Mouse (Mus musculus) heart, postnatal 25 days (tissue): ENCODE measurements around the gene Lrrn2. TPM values are rescaled to one million over a fixed set of nuclear protein-coding genes. Genes with fewer than 3 reads are reported as not detected.

Source experiments
- DNase-seq: peaks from one replicate; pipeline ENCODE4 v3.0.0; 2022; ENCODE audit warnings: low spot score
- intact Hi-C: fragments of 180-260 bp; cut with DNase I; formaldehyde crosslinking; loops from one replicate; pipeline ENCODE4 v1.15.1; 2025
- total RNA-seq, 2 experiments: library from RNA; stranded (reverse); gene quantifications; 2 replicates each; pipeline ENCODE4 v1.2.3; 2021

Lrrn2 gene
- total RNA-seq, 2 experiments from 2014 or later, result 3.2 to 3.3 TPM

DNA sequence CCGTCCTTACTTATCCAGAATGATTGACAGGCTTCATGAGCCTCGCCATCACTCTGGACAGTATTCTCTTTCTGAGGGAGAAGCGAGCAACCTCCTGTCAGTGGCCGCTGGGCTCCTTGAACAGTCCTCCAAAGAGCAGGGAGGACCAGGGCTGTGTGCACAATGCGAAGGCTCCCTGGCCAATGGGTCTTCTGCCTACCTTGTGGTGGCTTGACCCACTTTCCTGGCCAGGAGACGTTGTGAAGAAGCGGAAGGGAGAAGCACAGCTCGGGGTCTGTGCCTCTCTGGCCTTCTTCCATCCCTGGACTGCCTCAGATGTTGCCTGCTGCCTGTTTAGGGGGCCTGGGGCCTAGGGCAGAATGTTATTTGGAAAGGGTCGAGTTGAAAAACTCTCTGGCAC is 1.8 kb downstream of the Lrrn2 start:
- DNase-seq, result no peak
- intact Hi-C loops, result no loop called here

- DNase-seq, result no peak
- intact Hi-C loops, result no loop called here
Measured at GRCm38 (mm10) chr1:132885701-132886100, 5.6 kb downstream of the Lrrn2 start.

DNA sequence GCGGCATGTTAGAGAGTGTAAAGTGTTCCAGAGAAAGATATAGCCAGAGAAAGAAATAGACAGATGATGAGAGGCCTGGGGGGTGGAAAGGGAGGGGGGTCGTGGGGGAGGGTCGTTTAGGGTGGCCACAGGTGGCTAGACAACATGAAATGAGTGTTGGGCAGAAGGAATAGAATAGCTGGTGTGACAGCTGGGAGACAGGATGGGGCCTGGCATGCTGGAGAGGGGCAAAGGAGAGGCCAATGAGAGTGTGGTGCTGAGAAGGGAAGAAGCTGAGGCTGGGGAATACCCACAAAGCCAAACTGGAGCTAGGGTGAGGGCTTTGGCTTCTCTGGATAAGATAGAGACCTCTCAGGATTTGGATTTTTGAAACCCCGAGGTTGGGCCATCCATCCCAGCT is 6.6 kb downstream of the Lrrn2 start:
- DNase-seq, result no peak
- intact Hi-C loops, result no loop called here

DNA sequence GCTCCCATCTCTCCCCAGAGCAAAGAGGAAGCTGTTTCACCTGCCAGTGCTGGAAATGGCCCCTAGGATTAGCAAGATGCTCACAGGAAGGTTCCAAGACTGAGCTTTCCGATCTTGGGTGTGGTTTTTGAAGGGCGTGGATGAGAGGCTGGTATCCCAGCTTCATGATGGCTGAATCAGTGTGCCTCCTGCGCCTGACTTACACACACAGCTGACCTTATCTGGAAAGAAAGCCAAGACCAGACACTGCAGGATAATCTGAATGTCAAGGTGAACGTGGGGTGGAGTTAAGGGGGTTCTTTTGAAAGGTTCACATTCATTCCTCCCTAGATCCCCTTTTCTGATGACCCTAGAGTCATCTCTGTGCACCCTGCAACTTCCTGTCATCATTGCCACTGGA is 8.7 kb downstream of the Lrrn2 start:
- intact Hi-C loops, result no loop called here
- DNase-seq, result no peak

DNA sequence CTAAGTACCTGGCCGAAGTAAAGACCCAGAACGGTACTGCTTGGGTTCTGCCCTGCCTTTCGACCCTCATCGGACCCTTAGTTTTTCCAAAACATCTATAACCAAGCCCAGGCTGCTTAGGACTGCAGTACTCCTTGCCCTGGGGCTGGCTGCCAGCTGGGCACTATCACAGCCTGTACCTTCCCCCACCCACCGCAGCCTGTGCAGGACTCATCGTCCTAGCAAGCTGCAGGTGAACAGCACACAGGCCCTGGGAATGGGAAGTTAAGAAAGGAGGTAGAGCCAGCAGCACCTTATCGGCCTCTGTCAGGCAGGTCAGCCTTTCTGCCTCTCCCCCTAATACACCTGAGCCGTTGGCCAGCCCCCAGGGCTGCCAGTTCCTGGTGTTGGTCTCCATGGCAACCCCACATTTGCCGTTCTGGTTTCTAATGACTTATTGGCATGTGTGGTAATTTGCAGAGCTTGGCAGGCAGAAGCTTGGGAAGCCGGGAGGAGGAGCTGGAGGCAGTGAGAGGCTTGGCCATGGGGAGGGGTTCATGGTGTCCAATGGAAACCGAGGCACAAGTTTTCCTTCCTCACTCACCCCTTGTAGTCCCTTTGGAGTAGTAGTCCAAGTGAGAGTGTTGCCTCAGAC is 10.2 kb downstream of the Lrrn2 start:
- DNase-seq, result no peak
- intact Hi-C loops, result no loop called here

DNA sequence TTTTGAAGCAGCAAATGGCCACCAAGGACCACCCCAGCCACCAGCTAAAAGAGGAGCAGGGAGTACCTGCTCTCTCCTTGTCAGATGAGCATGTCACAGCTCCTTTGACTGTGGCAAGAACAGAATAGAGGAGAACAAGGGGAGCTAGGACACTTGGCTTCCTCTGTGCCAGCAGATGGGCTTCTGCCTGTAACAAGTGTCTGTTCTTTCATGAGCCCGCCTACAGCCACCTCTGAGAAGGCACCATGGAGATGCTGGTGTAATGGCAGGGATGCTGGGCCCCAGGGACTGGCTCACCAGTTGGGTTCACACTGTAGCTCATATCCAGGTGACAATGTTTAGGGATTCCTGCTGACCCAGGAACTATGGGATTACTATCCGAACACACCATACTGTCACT is 12.0 kb downstream of the Lrrn2 start:
- intact Hi-C loops, result no loop called here
- no peak for DNase-seq

DNA sequence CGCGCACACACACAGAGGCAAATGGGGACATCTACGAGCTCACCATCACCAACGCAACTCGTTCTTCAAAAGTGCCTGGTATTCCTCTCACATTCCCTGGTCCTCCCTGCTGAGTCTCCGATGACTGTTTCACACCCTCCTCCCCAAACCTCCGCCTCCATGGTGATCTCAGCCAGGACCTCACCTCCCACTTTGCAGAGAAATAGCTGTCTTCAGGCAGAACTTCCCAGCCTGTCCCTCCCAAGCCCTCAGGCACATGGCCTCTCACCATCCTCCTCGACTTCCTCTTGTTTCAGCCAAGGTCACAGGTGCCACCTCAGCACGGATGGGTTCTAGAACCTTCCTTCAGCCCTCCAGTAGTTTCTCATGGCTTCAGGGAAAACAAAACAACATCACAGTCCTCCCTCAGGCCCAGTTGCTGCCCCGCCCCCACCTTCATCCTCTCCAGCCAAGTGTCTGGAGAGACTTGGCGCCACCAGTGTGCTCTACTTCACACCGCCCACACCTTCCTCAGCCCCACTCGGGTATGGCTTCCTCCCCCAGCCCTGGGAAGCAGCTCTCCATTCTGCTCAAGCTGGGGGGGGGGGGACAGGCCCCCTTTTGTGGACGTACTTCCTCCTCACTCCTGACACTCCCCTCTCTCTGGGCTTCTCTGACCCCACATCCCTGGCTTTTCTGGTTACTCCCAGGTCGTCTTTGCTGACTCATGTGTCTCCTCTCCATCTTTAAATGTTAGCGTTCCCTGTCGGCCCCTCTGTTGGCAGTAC is 13.4 kb downstream of the Lrrn2 start:
- peak; percentile 7 for DNase-seq
- intact Hi-C loops, result no loop called here

- DNase-seq, result no peak
- intact Hi-C loops, result no loop called here
Measured at GRCm38 (mm10) chr1:132899029-132899428, 19.0 kb downstream of the Lrrn2 start.

DNA sequence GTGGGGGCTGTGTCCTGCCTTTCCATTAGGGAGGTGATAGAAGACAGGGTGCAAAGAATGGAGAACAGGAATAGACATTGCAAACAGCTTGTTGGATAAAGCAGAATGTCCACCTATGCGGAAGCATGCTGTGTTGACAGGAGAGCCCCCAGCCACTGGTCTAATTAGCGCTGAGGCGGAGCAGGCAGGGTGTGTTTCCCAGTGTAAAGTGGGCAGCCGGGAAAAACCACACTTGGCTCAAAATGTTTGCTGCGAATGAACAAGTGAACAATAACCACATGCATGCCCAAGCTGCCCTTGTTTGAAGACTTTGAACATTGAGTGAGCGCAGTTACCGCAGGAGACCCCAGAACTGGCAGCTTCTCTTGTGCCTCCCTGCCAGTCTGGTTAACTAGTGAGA is 19.6 kb downstream of the Lrrn2 start:
- DNase-seq, result no peak
- intact Hi-C loops, result no loop called here

DNA sequence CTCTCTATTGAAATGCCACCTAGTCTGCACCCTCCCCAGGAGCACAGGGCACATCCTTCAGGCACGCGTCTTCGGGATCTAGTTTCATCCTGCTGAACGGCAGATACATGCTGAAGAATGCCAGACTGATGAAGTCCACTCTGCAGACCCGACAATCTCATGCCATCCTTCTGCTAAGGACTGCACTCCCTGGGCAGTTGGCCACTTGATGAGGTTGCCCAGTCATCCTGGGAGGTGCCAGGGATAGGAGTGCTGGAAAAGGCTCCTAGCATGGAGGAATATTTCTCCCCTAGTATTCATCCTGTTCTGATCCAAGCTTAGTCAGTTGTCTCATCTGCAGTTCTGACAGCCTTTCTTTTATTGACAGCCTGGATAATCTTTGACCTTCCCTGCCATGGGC is 20.9 kb downstream of the Lrrn2 start:
- no peak for DNase-seq
- intact Hi-C loops, result no loop called here

GRCm38 (mm10) chr1:132903519-132903918 is 23.4 kb downstream of the Lrrn2 start:
- intact Hi-C loops, result no loop called here
- DNase-seq, result no peak

DNA sequence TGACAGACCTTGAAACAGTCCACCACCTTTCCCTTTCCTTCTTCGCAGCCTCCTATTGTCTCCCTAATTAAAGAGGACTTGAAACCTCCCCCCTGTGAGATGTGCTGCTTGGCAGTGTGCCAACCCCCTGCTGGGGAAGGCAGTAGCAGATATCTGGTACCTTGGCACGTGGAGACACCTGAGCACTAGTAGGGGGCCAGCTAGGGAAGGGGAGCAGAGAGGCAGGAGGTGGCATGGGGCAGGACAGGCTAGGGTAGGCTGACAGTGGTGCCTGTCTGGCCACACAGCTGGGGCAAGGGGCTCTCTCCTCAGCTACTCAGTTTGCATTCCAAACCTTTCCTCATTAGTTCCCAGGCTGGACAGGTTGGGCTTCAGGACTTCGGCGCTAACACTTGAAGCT is 29.0 kb downstream of the Lrrn2 start:
- no peak for DNase-seq
- intact Hi-C loops, result no loop called here

DNA sequence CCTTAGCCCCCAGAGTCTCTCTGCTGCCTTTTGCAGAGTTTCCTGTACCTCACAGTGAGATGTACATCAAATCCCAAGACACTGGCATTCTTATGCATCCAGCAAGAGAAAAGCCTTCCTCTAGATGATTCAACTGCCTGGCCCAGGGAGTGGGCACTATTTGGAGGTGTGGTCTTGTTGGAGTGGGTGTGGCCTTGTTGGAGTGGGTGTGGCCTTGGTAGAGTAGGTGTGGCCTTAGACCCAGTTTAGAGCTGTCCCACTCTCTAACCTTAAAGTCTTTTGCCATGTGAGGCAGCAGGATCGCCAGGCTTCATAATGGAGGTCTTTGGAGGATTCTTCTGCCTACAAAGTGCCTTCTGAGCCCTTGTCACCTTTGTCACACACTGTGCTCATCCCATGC is 29.9 kb downstream of the Lrrn2 start:
- intact Hi-C loops, result no loop called here
- no peak for DNase-seq

DNA sequence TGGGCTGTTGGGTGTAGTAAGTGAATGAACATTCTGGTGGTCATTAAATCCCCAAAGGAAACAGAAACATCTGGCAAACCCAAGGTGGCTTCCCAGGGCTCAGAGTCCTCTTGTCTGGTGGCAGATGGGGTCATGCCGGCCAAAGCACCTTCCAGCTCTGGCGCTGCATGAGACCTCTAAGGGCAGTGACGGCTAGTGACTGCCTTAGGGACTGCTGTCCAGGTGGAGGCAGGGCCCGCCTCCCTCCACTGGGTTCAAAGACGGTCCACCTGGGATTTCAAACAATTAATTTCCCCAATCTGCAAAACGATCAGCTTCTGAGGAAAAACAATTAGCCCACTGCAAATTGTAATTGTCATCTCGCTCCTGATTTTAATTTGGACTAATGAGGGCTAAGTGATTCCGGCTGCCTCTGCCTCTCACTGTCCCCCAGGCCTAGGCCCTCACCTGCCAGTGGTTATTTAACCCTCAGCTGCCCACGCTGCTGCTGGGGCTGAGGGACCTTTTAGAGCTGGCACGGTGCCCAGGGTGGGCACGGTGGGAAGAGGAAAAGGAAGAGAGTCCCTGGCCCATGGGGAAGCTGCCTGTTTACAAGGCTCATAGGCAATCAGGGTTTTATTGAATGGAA is 30.5 kb downstream of the Lrrn2 start:
- no peak for DNase-seq
- intact Hi-C loops, result no loop called here

GRCm38 (mm10) chr1:132915849-132916493 is 35.9 kb downstream of the Lrrn2 start:
- intact Hi-C loops, result no loop called here
- DNase-seq, result no peak

DNA sequence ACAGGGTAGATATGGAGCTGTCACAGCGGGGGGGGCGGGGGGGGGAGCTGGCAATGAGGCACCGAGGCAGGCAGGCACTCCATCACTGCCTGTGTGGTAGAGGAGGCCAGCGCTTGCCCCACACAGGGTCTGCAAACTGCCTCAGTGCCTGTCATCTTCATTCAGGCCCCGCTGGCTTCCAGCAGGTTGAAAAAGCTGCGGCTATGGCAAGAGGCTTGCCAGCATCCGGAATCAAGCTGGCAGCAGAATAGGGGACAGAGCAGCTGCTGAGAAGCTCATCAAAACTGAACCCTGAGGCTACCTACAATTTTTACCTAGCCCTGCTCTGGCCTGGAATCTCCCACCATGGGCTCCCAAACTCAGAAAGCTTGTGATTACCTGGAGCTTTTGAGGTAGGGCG is 37.5 kb downstream of the Lrrn2 start:
- no peak for DNase-seq
- intact Hi-C loops, result no loop called here

DNA sequence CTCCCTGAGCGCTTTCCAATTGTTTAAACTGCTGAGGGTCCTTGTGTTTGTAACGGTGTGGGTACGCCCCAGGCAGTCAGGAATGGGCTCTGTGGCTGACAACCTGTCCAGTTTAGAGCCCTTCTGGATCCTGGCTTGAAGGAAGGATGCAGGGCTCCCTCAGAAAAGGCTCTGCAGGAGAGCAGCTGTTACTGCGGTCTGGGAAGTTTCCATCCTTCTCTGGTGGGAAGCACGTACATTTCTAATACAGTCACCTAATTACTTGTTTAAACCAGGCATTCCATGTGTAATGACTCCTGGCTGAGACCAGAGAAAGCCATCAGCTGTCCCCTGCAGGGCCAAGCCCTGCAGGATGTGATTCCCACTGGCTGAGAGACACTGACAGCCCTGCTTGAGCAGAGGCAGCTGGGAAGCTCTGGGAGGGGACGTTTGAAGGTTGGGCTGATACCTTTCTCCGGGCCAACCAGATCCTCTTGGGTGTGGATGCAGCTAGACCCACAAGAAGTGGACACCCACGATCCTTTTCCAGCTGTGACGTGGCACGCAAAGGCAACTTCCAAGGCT is 38.1 kb downstream of the Lrrn2 start:
- no peak for DNase-seq
- intact Hi-C loops, result no loop called here

DNA sequence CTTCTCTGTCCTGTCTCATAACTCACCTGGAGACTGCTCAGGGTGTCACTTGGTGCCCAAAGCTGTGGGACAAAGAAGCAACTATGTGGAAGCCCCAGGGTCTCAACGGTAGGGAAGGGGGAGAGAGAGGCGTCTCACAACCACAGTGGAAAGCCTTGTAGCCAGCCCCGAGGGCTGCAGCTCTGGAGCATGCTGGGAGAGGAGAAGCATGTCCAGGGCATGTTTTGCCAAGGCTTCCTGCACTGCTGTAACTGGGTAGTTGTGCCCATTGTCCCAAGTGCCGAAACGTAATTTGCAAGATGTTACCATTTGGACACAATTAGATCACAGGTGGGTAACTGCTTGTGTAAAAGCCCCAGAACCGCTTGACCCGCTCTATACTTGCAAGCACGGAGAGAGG is 39.2 kb downstream of the Lrrn2 start:
- DNase-seq, result no peak

DNA sequence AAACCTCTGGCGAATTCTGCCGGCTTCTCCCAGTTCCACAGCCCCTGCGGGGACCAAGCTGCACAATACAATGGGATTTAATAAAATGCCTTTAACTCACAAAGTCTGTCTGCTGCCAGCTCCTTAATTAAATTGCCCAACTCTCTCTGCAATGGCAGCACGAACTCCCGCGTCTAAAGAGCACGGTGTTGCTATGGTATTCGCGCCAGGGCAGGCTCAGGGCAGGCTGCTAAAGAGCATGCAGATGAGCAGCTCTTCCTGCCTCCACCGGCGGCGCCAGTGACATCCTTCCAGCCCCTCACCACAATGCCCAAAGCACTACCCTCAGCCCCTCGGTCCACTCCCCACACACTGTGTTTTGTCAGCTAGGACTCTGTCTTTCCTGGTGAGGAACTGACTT is 41.0 kb downstream of the Lrrn2 start:
- no peak for DNase-seq
- intact Hi-C loops, result no loop called here

More for the DNA sequence above, 39.2 kb downstream of the Lrrn2 start:
- intact Hi-C loops, result no loop called here

- intact Hi-C loops, result no loop called here
- DNase-seq, result no peak
Measured at GRCm38 (mm10) chr1:132922257-132922656, 42.2 kb downstream of the Lrrn2 start.

DNA sequence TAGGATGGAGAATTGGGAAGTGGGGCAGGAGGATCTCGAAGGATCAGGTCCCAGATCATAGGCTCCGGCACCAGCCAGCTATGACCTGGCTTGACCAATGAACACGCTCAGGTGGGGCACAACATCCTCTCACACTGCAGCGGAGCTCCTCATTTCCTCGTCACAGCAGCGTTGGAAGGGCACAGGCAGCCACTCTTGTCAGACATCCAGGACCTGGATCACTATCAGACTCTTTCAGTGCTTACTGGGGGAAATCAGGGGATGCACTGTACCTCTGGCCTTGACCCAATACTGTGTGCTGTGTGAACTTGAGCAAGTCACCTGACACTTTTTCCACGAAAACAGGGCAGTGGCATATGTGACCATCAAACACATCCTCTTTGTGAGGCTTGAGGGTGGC is 45.2 kb downstream of the Lrrn2 start:
- intact Hi-C loops, result no loop called here
- DNase-seq, result no peak
